Mouse (Mus musculus) layer of hippocampus, postnatal 10 days (tissue): ENCODE measurements around the gene Samd11. TPM values are rescaled to one million over a fixed set of nuclear protein-coding genes. Genes with fewer than 3 reads are reported as not detected.

ENCODE experiments used
- DNase-seq, 2 experiments: peaks; one replicate each; pipeline ENCODE4 v3.0.0; 2021; ENCODE audit warnings: low spot score in 2 of 2
- long read RNA-seq: library from polyadenylated mRNA; stranded (forward); transcript quantifications from one replicate; pipeline ENCODE4 v2.0.0, GENCODE M21; 2023
- total RNA-seq, 2 experiments: library from RNA; stranded (reverse); gene quantifications; 2 replicates each; pipeline ENCODE4 v1.2.3; 2021

The Samd11 gene
- total RNA-seq: 1 to 10 TPM; 2.9 to 4.2 TPM
- long read RNA-seq, partial matches to known transcripts: 2 of 6 reads
- long read RNA-seq, other reads (novel, unspliced or antisense): 4 of 6 reads

GRCm38 (mm10) chr4:156255078-156255839, at the start of gene Samd11:
TSS of gene Samd11 (minus strand) at chr4:156255657.
- DNase-seq: no peak

GRCm38 (mm10) chr4:156254361-156255077, 938 bp downstream of the Samd11 start:
- DNase-seq: no peak

GRCm38 (mm10) chr4:156253043-156253442, 2.4 kb downstream of the Samd11 start:
- DNase-seq: no peak

- DNase-seq: no peak
Observed at GRCm38 (mm10) chr4:156252619-156253018, 2.8 kb downstream of the Samd11 start.

- no peak for DNase-seq
Observed at GRCm38 (mm10) chr4:156252140-156252539, 3.3 kb downstream of the Samd11 start.

GRCm38 (mm10) chr4:156251081-156251480, 4.4 kb downstream of the Samd11 start:
- DNase-seq: no peak

- DNase-seq: no peak
Observed at GRCm38 (mm10) chr4:156249567-156249966, 5.9 kb downstream of the Samd11 start.

- peak in 1 of 2 experiments; percentile 36 for DNase-seq
Observed at GRCm38 (mm10) chr4:156236651-156237447, 18.6 kb downstream of the Samd11 start.

GRCm38 (mm10) chr4:156235808-156236533, 19.5 kb downstream of the Samd11 start, which contains the start of gene Noc2l:
TSS of gene Noc2l (plus strand) at chr4:156236010.
- DNase-seq: peak; percentile 85 to 92

GRCm38 (mm10) chr4:156235360-156235770, 20.1 kb downstream of the Samd11 start:
- no peak for DNase-seq

- peak; percentile 71 to 84 for DNase-seq
Observed at GRCm38 (mm10) chr4:156234701-156235213, 20.7 kb downstream of the Samd11 start, which contains the start of gene Plekhn1. TSS of gene Plekhn1 (minus strand) at chr4:156234857.

GRCm38 (mm10) chr4:156234021-156234501, 21.4 kb downstream of the Samd11 start:
- peak in 1 of 2 experiments; percentile 53 for DNase-seq

GRCm38 (mm10) chr4:156228393-156229024, 26.9 kb downstream of the Samd11 start:
- DNase-seq: peak in 1 of 2 experiments; percentile 26

- peak in 1 of 2 experiments; percentile 33 for DNase-seq
Observed at GRCm38 (mm10) chr4:156227752-156228392, 27.6 kb downstream of the Samd11 start.

- DNase-seq: no peak
Observed at GRCm38 (mm10) chr4:156224276-156224675, 31.2 kb downstream of the Samd11 start.

GRCm38 (mm10) chr4:156219936-156220335, 35.5 kb downstream of the Samd11 start:
- DNase-seq: no peak

- no peak for DNase-seq
Observed at GRCm38 (mm10) chr4:156217838-156218237, 37.6 kb downstream of the Samd11 start.

GRCm38 (mm10) chr4:156217022-156217669, 38.3 kb downstream of the Samd11 start:
- DNase-seq: no peak

- no peak for DNase-seq
Observed at GRCm38 (mm10) chr4:156216196-156216595, 39.3 kb downstream of the Samd11 start.
